Comparison of ENCODE assay signal across 8 mouse cellular contexts in the genomic region with DNA sequence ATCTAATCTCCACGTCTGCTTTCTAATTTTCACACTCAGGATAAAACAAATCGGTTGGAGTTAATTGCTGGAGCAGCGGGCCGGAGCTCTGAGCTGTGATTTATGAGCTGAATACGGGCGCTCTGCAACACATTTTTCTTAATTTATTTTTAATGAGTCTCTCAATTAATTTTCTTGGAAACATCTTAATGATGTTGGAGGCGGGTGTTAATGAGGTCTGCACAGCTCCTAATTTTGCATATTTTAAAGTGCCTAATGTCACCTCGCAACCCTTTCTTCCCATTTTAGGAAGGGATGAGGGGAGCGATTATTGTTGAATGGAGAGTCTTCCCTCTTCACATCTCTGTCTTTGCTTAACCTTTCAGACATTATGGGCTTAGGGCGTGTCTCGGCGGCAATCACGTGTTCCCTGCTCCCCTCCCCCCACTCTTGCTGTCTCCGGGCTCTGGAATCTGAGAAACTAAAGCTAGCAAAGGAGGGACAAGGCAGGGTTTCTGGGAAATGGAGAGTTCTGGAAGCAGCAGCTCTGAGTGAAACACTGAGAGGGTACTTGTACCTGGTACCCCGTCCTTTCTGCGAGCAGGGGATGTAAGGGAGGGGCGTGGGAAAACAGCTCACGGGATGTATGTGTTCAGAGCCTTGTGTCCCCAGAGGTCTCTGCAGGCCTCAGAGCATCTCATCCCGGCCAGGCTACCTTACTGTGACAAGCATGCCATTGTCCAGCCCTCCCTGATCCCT. TPM values are rescaled to one million over a fixed set of nuclear protein-coding genes. Genes with fewer than 3 reads are reported as not detected.
DNase-seq lines count a peak whose midpoint lies in the region; ATAC-seq and TF ChIP-seq lines count a peak whose summit lies in the region.

No protein-coding gene starts in this region.

- H3K4me2 ChIP-seq in heart, embryonic 12.5 days: peak overlapping the region; percentile 40
- peak overlapping the region; percentile 44 for H3K4me2 ChIP-seq in forebrain, embryonic 14.5 days (ENCODE audit: low read length)
- H3K4me2 ChIP-seq in midbrain, embryonic 15.5 days: peak overlapping the region; percentile 48

- no peaks in the 10 kb centered on the region for H3K4me1 ChIP-seq in heart, embryonic 12.5 days (replicated peaks)
- no peaks in the 10 kb centered on the region for H3K4me1 ChIP-seq in heart, adult 2 months (ENCODE audit: control insufficient read depth, insufficient read depth, low read length)
- H3K4me1 ChIP-seq in forebrain, embryonic 14.5 days (ENCODE audit: control insufficient read depth, insufficient read depth, low read length): peaks cover 5% of the 10 kb centered on the region; the same call in 1 of the 2 replicates
- peaks cover 11% of the 10 kb centered on the region for H3K4me1 ChIP-seq in midbrain, embryonic 15.5 days

- no peak overlapping the region for H3K27ac ChIP-seq in heart, embryonic 12.5 days (ENCODE audit: poor library complexity, severe bottlenecking)
- no peak overlapping the region for H3K27ac ChIP-seq in heart, adult 2 months
- H3K27ac ChIP-seq in forebrain, embryonic 14.5 days (ENCODE audit: low read depth, low read length): peak overlapping the region; percentile 90
- peak overlapping the region; percentile 81 for H3K27ac ChIP-seq in midbrain, embryonic 15.5 days

- no peak for TF ChIP-seq EP300 in heart, adult 2 months (IDR thresholded peaks at IDR 0.05; ENCODE audit: insufficient read depth, low read depth, low read length)

- H3K9ac ChIP-seq in heart, embryonic 12.5 days: no peak overlapping the region
- H3K9ac ChIP-seq in heart, adult 2 months (ENCODE audit: low read depth, low read length): no peak overlapping the region
- H3K9ac ChIP-seq in forebrain, embryonic 14.5 days (ENCODE audit: low read length): peak overlapping the region; percentile 41; the same call in 1 of the 2 replicates
- 0 out of 2 replicates have a peak overlapping the region, but pooled peaks have one; percentile 0 for H3K9ac ChIP-seq in midbrain, embryonic 15.5 days

- no peaks in the 10 kb centered on the region for H3K79me2 ChIP-seq in heart, adult 2 months (replicated peaks; ENCODE audit: control insufficient read depth, insufficient read depth, low read length)

- WGBS in heart, embryonic 12.5 days: 53% methylated on average over 19 of the region's 19 CpGs
- 53% methylated on average over 19 of the region's 19 CpGs for WGBS in heart, adult 2 months
- WGBS in forebrain, embryonic 14.5 days: 4% methylated on average over 19 of the region's 19 CpGs
- WGBS in midbrain, embryonic 15.5 days: 11% methylated on average over 19 of the region's 19 CpGs

- DNase-seq in heart, adult 2 months: no peak
- peak; percentile 63 for DNase-seq in R1 (ENCODE audit: low read depth, low spot score)
- peak; percentile 91 for DNase-seq in forebrain, embryonic 14.5 days (ENCODE audit: low spot score)
- DNase-seq in kidney, postnatal 14 days: peak; percentile 22
- no peak for DNase-seq in urinary bladder, adult 18-20 months (ENCODE audit: low spot score in 2 of 2)

- H3K36me3 ChIP-seq in heart, embryonic 12.5 days: no peaks in the 10 kb centered on the region
- H3K36me3 ChIP-seq in heart, adult 2 months (ENCODE audit: control insufficient read depth, insufficient read depth, low read length): no peaks in the 10 kb centered on the region
- H3K36me3 ChIP-seq in forebrain, embryonic 14.5 days (ENCODE audit: control insufficient read depth, insufficient read depth, low read length): no peaks in the 10 kb centered on the region
- H3K36me3 ChIP-seq in midbrain, embryonic 15.5 days (replicated peaks): no peaks in the 10 kb centered on the region

- no peak for ATAC-seq in heart, embryonic 12.5 days (ENCODE audit: insufficient number of reproducible peaks, low FRiP score)
- peak; percentile 89 for ATAC-seq in forebrain, embryonic 14.5 days
- ATAC-seq in midbrain, embryonic 15.5 days (replicated peaks): peak; percentile 81
- ATAC-seq in monocyte, adult 5-6 weeks (replicated peaks; ENCODE audit: insufficient number of reproducible peaks, low FRiP score, low TSS enrichment, poor library complexity, severe bottlenecking): no peak

- H3K9me3 ChIP-seq in heart, embryonic 12.5 days (replicated peaks): no peaks in the 10 kb centered on the region
- H3K9me3 ChIP-seq in forebrain, embryonic 14.5 days (replicated peaks; ENCODE audit: control insufficient read depth, low read length): no peaks in the 10 kb centered on the region
- H3K9me3 ChIP-seq in midbrain, embryonic 15.5 days: no peaks in the 10 kb centered on the region

- H3K4me3 ChIP-seq in heart, embryonic 12.5 days: no peak overlapping the region
- no peak overlapping the region for H3K4me3 ChIP-seq in heart, adult 2 months
- H3K4me3 ChIP-seq in forebrain, embryonic 14.5 days (ENCODE audit: low read depth, low read length): peak overlapping the region; percentile 3; the same call in 1 of the 2 replicates
- H3K4me3 ChIP-seq in midbrain, embryonic 15.5 days: peak overlapping the region; percentile 14; the same call in 1 of the 2 replicates

- TF ChIP-seq CTCF in heart, adult 2 months (IDR thresholded peaks at IDR 0.05): no peak

- TF ChIP-seq POLR2A in heart, adult 2 months (IDR thresholded peaks at IDR 0.05; ENCODE audit: insufficient read depth, low read depth, low read length): no peak

- H3K27me3 ChIP-seq in heart, embryonic 12.5 days (replicated peaks): no peaks in the 10 kb centered on the region
- H3K27me3 ChIP-seq in heart, adult 2 months (ENCODE audit: control insufficient read depth, insufficient read depth, low read length): no peaks in the 10 kb centered on the region
- no peaks in the 10 kb centered on the region for H3K27me3 ChIP-seq in forebrain, embryonic 14.5 days (replicated peaks; ENCODE audit: control insufficient read depth, insufficient read depth, low read length)
- no peaks in the 10 kb centered on the region for H3K27me3 ChIP-seq in midbrain, embryonic 15.5 days (replicated peaks)

- intact Hi-C loops in heart, adult 2 months (cut with DNase I): no loop called here

RNA-seq across cellular contexts. Expression of a gene that starts 56.8 kb away (rescaled TPM):
- 0.23 TPM in 1 of 2 replicates, not detected in the other for polyA plus RNA-seq in heart, embryonic 12.5 days (2016; fragmentation: Nextera tagmentation; extraction: Ambion mirVana)
- not detected for total RNA-seq in heart, adult 2 months (2021)
- polyA plus RNA-seq in heart, adult 2 months (2012; rRNA removed): not detected in 2 replicates
- polyA plus RNA-seq in forebrain, embryonic 14.5 days (2014; fragmentation: Nextera tagmentation; extraction: Ambion mirVana): 0.58 and 0.61 TPM in 2 replicates
- polyA plus RNA-seq in midbrain, embryonic 15.5 days (2015; fragmentation: Nextera tagmentation; extraction: Ambion mirVana): 1.7 and 2.2 TPM in 2 replicates
- total RNA-seq in monocyte, adult 5-6 weeks (2017): 0.38 to 1.2 TPM in 2 of 3 replicates, not detected in the other

Comparison
In these comparisons a context has a peak if more than half of its experiments do, and no peak if none do; other contexts are left out.
1. ATAC-seq: peak in forebrain, embryonic 14.5 days (single experiment) and midbrain, embryonic 15.5 days (single experiment); none in heart, embryonic 12.5 days (single experiment) and monocyte, adult 5-6 weeks (single experiment).
2. H3K27ac ChIP-seq: peak in forebrain, embryonic 14.5 days (single experiment) and midbrain, embryonic 15.5 days (single experiment); none in heart, embryonic 12.5 days (single experiment) and heart, adult 2 months (single experiment).
3. H3K4me3 ChIP-seq: peak in forebrain, embryonic 14.5 days (single experiment) and midbrain, embryonic 15.5 days (single experiment); none in heart, embryonic 12.5 days (single experiment) and heart, adult 2 months (single experiment).
4. H3K9ac ChIP-seq: peak in forebrain, embryonic 14.5 days (single experiment) and midbrain, embryonic 15.5 days (single experiment); none in heart, embryonic 12.5 days (single experiment) and heart, adult 2 months (single experiment).
5. DNase-seq: peak in R1 (single experiment), forebrain, embryonic 14.5 days (single experiment) and kidney, postnatal 14 days (single experiment); none in heart, adult 2 months (0 of 2) and urinary bladder, adult 18-20 months (0 of 2).
6. Peak in every context shown above with its lines, with median percentiles within 50 percentile points of each other: H3K4me2 ChIP-seq.